Mouse (Mus musculus) thymus, adult 18-20 months (tissue): ENCODE results near the gene Pgls.

ENCODE experiments used
- DNase-seq, 2 experiments: peaks; one replicate each; pipeline ENCODE4 v3.0.0; 2022; ENCODE audit warnings: mixed read lengths in 2 of 2

The Pgls gene

GRCm38 (mm10) chr8:71645510-71645909 is 53.5 kb downstream of the Pgls start:
- DNase-seq, result no peak
